ENCODE assay signal across 32 mouse cellular contexts in genomic region chr8:111359936-111360335, GRCm38 (mm10). TPM values are rescaled to one million over a fixed set of nuclear protein-coding genes. Genes with fewer than 3 reads are reported as not detected.
DNase-seq lines count a peak whose midpoint lies in the region; ATAC-seq lines count a peak whose summit lies in the region.
"Had no signal": no experiment of that assay in that cellular context is flagged by ENCODE, and none has a peak within 500 bp of the region (broad histone marks: within the 10 kb centered on the region; RNA-seq: fewer than 3 reads in every experiment).

No protein-coding gene starts in this region.

- no peak overlapping the region for H3K4me3 ChIP-seq in midbrain, embryonic 11.5 days (ENCODE audit: low read depth, low read length)
- H3K4me3 ChIP-seq: embryonic facial prominence, embryonic 10.5 days; embryonic facial prominence, embryonic 13.5 days; erythroblast, embryonic 14.5 days; forebrain, embryonic 12.5 days; forebrain, embryonic 15.5 days; heart, adult 2 months; heart, embryonic 10.5 days; heart, embryonic 13.5 days had no signal

- no peaks in the 10 kb centered on the region for H3K36me3 ChIP-seq in midbrain, embryonic 11.5 days (ENCODE audit: control insufficient read depth, insufficient read depth, low read length)
- H3K36me3 ChIP-seq: embryonic facial prominence, embryonic 10.5 days; embryonic facial prominence, embryonic 13.5 days; forebrain, embryonic 12.5 days; forebrain, embryonic 15.5 days; heart, embryonic 10.5 days; heart, embryonic 13.5 days had no signal

- no peaks in the 10 kb centered on the region for H3K27me3 ChIP-seq in midbrain, embryonic 11.5 days (ENCODE audit: control insufficient read depth, insufficient read depth, low read length)
- H3K27me3 ChIP-seq: forebrain, embryonic 15.5 days; Patski had no signal

- intact Hi-C loops in gastrocnemius, postnatal 14 days (cut with DNase I; ENCODE audit: low total_unique reads) = no loop called here

- no peak overlapping the region for H3K9ac ChIP-seq in midbrain, embryonic 11.5 days (ENCODE audit: low read length)
- H3K9ac ChIP-seq: embryonic facial prominence, embryonic 13.5 days; forebrain, embryonic 12.5 days; forebrain, embryonic 15.5 days; heart, embryonic 13.5 days; hindbrain, embryonic 14.5 days had no signal

- H3K9me3 ChIP-seq in midbrain, embryonic 11.5 days (ENCODE audit: control insufficient read depth, low read length) = no peaks in the 10 kb centered on the region
- H3K9me3 ChIP-seq: embryonic facial prominence, embryonic 10.5 days; embryonic facial prominence, embryonic 13.5 days; forebrain, embryonic 12.5 days; forebrain, embryonic 15.5 days; heart, embryonic 10.5 days; heart, embryonic 13.5 days had no signal

- H3K4me2 ChIP-seq in midbrain, embryonic 11.5 days = no peak overlapping the region
- H3K4me2 ChIP-seq: embryonic facial prominence, embryonic 13.5 days; forebrain, embryonic 12.5 days; forebrain, embryonic 15.5 days; heart, embryonic 13.5 days; hindbrain, embryonic 14.5 days had no signal

- no peaks in the 10 kb centered on the region for H3K4me1 ChIP-seq in midbrain, embryonic 11.5 days (ENCODE audit: control insufficient read depth, insufficient read depth, low read length)
- H3K4me1 ChIP-seq: embryonic facial prominence, embryonic 13.5 days; forebrain, embryonic 12.5 days; forebrain, embryonic 15.5 days; heart, embryonic 13.5 days had no signal

- no peak for ATAC-seq in cerebellum, adult (ENCODE audit: insufficient number of reproducible peaks, low FRiP score, low TSS enrichment)
- no peak for ATAC-seq in midbrain, embryonic 11.5 days (ENCODE audit: low FRiP score)
- ATAC-seq: CD4-positive, CD25-positive, alpha-beta regulatory T cell, adult 4 months; forebrain, embryonic 15.5 days; hindbrain, postnatal 0 days; inflammation-experienced regulatory T-cells, adult 6 months; intestine, embryonic 16.5 days had no signal

- WGBS in midbrain, embryonic 11.5 days = 74% methylated on average over 5 of the region's 5 CpGs

- DNase-seq in cerebellum, postnatal 10 days = peak; percentile 57 to 73
- DNase-seq in cerebellum, postnatal 36 days = peak; percentile 23 to 38
- no peak for DNase-seq in cerebellum, adult 8-10 months
- DNase-seq in Muller cell, postnatal 12 days (ENCODE audit: inconsistent ontology term) = peak; percentile 31
- DNase-seq in midbrain, embryonic 11.5 days (ENCODE audit: low spot score, missing footprints) = no peak
- no peak for DNase-seq in gastrocnemius, postnatal 14 days
- DNase-seq: adrenal gland, postnatal 10 days; adrenal gland, postnatal 36 days; cerebellum, adult 9-11 months; embryo, embryonic 11 days; gastrocnemius, postnatal 36 days; heart, adult 2 months; heart, postnatal 14 days; heart, postnatal 4 days; kidney, adult 18-20 months had no signal

- no peak overlapping the region for H3K27ac ChIP-seq in midbrain, embryonic 11.5 days (ENCODE audit: low read depth, low read length)
- H3K27ac ChIP-seq: embryonic facial prominence, embryonic 10.5 days; embryonic facial prominence, embryonic 13.5 days; forebrain, embryonic 12.5 days; forebrain, embryonic 15.5 days; heart, adult 2 months; heart, embryonic 10.5 days; heart, embryonic 13.5 days; hindbrain, embryonic 14.5 days; hindbrain, postnatal 0 days had no signal

RNA-seq across cellular contexts. Expression of gene Mlkl, which starts 22.0 kb away (rescaled TPM):
- polyA plus RNA-seq in midbrain, embryonic 11.5 days (2014; fragmentation: Nextera tagmentation; extraction: Ambion mirVana) = 0.45 and 0.65 TPM in 2 replicates
- 1 to 10 TPM; 1.1 to 1.5 TPM for total RNA-seq in gastrocnemius, postnatal 14 days (2021)

RNA-seq across cellular contexts. Expression of gene Fa2h, which starts 33.7 kb away (rescaled TPM):
- polyA plus RNA-seq in midbrain, embryonic 11.5 days (2014; fragmentation: Nextera tagmentation; extraction: Ambion mirVana) = not detected in 2 replicates
- 1 to 10 TPM; 1.5 to 7.6 TPM for total RNA-seq in gastrocnemius, postnatal 14 days (2021)
- total RNA-seq: granulocyte monocyte progenitor cell, adult 5-6 weeks; MEL had no signal
- polyA plus RNA-seq: CD4-positive, CD25-positive, alpha-beta regulatory T cell, adult 4 months; embryonic facial prominence, embryonic 10.5 days; erythroblast, embryonic 14.5 days; forebrain, embryonic 12.5 days; forebrain, embryonic 15.5 days; heart, embryonic 10.5 days; heart, embryonic 13.5 days; hindbrain, embryonic 11.5 days had no signal

RNA-seq across cellular contexts. Expression of gene Rfwd3, which starts 59.9 kb away (rescaled TPM):
- 91.4 and 93.6 TPM in 2 replicates for polyA plus RNA-seq in midbrain, embryonic 11.5 days (2014; fragmentation: Nextera tagmentation; extraction: Ambion mirVana)
- total RNA-seq in gastrocnemius, postnatal 14 days (2021) = 1 to 10 TPM; 6.1 to 6.9 TPM

Comparison
In these comparisons a context has a peak if more than half of its experiments do, and no peak if none do; other contexts are left out.
1. DNase-seq: peak in cerebellum, postnatal 10 days (2 of 2), cerebellum, postnatal 36 days (2 of 2) and Muller cell, postnatal 12 days (single experiment); none in cerebellum, adult 8-10 months (single experiment), midbrain, embryonic 11.5 days (single experiment) and gastrocnemius, postnatal 14 days (single experiment).